Mouse (Mus musculus): ENCODE measurements around the gene Aida. TPM values are rescaled to one million over a fixed set of nuclear protein-coding genes. Genes with fewer than 3 reads are reported as not detected.

Aida gene
- polyA plus RNA-seq (2012; rRNA removed) = 16.3 and 16.6 TPM in 2 replicates

DNA sequence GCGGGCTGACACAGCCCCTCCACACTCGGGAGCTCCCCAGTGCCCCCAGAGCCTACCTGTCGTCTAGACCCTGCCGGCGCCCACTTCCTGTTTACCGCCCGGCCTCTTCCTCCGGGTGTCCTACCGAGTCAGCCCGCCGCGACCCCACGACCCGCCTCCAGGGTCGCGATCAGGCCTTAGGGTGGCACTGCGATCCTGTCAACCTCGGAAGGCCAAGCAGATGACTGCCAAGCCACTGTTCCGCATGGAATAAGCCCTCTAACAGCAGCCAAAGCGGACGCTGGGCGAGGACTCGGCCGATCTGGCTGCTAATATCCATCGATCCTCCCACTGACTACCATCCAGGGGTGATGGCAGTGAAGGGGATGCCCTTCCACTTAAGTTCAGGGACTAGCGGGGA, at the start of gene Aida:
Aida (plus strand) TSS at position 126 of the 400 bp plus-strand sequence.

DNA sequence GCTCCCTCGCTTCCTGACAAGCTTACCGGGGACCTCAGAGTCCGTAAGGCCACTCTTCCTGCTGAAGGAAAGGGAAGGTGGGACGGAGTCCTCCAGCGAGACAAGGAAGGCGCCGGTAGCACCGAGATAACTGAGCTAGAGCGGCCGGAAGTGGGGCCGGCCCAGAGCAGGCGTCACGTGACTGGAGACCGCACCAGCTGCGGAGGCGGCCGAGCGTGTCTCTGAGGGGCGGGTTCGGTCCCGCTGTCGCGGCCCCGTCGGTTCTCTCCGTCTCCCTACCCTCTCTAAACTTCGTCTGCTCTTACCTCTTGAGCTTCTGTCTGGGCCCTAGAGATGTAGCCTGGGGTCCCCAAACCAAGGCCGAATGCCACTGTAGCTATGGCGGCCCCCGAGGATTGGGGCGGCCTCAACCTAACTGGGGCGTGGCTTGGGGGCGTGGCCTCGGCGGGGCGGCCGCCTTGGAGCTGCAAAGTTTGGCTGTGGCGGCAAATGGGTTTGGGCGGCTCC, 540 bp downstream of the Aida start, which contains the start of gene Brox:
Brox (minus strand) TSS at position 393 of the 507 bp plus-strand sequence.

DNA sequence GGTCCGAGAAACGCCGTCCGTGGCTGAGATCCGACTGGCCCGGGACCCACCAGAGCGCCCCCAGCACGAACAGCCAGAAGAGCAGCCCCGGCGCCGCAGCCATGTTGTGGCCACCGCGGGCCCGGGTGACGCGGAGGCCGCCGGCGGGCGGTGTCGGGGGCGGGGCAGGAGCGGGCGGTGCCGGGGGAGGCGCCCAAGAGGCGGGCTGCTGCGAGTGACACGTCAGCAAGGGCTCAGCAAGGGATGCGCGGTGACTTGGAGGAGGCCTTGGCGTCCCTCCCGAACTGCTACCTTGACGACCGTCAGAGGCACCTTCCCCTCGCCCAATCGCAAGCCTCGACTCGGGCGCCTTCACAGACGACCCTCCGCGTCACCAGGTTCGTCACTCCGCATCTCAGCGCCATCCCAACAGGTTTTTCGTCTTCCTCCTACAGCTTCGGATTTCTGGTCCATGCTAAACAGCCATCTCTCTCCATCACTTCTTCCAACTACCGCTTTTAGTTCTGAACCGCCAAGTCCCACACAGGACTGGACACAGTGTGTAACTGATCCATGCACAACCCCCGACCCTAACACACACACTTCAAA, 73.1 kb downstream of the Aida start, which contains the start of gene Mia3:
Mia3 (minus strand) TSS at position 127 of the 588 bp plus-strand sequence.

Other genes with a start within 250 kb of the Aida start
- gene Disp1, start 75.1 kb upstream of the Aida start, polyA plus RNA-seq (2012; rRNA removed) = 2.1 TPM in 2 replicates
- 12.1 and 12.6 TPM in 2 replicates for gene Brox, start 679 bp downstream of the Aida start, polyA plus RNA-seq (2012; rRNA removed)
- gene Mia3, start 73.0 kb downstream of the Aida start, polyA plus RNA-seq (2012; rRNA removed) = 27.5 and 32.2 TPM in 2 replicates
- 5.7 and 6.1 TPM in 2 replicates for gene Taf1a, start 92.4 kb downstream of the Aida start, polyA plus RNA-seq (2012; rRNA removed)
- gene Hhipl2, start 121.6 kb downstream of the Aida start, polyA plus RNA-seq (2012; rRNA removed) = 0.02 TPM in 2 replicates